In the genomic region with DNA sequence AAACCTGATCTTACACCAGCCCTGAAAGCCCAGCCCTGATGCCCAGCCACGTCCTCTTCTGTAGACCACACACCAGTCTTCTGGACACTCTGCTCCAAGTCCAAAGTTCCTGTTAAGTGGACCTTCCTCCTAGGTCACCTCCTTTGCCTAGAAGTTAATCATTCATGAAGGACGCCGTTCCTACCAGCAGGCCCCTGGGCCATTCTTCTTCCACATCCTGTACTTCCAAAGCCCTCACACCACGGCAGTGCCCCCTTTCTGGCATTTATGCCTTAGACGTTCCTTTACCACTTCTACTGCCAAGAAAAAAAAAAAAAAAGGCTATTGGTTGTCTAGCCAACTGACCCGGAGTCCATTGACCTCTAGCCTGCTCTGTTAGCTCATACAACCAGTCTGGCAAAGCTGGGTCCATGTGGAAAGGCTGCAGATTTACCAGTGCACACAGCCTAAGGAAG, we compare ENCODE assay signal across 14 mouse cellular contexts. TPM values are rescaled to one million over a fixed set of nuclear protein-coding genes. Genes with fewer than 3 reads are reported as not detected.
DNase-seq lines count a peak whose midpoint lies in the region; ATAC-seq and TF ChIP-seq lines count a peak whose summit lies in the region.
"Had no signal": no experiment of that assay in that cellular context is flagged by ENCODE, and none has a peak within 500 bp of the region (broad histone marks: within the 10 kb centered on the region; RNA-seq: fewer than 3 reads in every experiment).

A gene (minus strand): TSS at position 102 of the 455 bp plus-strand sequence.

- DNase-seq in kidney, adult 11 months: peak; percentile 88
- DNase-seq in kidney, postnatal 25 days: peak; percentile 68 to 87
- no peak for DNase-seq in midbrain, embryonic 14.5 days
- no peak for DNase-seq in frontal cortex, postnatal 36 days (ENCODE audit: low spot score in 2 of 2)
- no peak for DNase-seq in embryo, embryonic 10 days (ENCODE audit: low spot score)
- DNase-seq: adrenal gland, adult 2 months; cerebellum, adult 8-10 months; left cerebral cortex, postnatal 4 days; lung, postnatal 4 days; right cerebral cortex, postnatal 25 days had no signal

- ATAC-seq in kidney, embryonic 14.5 days (ENCODE audit: low FRiP score, low TSS enrichment): no peak
- ATAC-seq in intestine, postnatal 0 days: peak; percentile 73
- no peak for ATAC-seq in midbrain, embryonic 14.5 days (ENCODE audit: low FRiP score, low TSS enrichment)

- H3K4me2 ChIP-seq in kidney, embryonic 14.5 days (replicated peaks; ENCODE audit: low read depth, low read length): no peak within 1 kb of the TSS
- H3K4me2 ChIP-seq in intestine, postnatal 0 days (replicated peaks; ENCODE audit: low read depth): peak within 1 kb of the TSS; percentile 46
- H3K4me2 ChIP-seq in midbrain, embryonic 14.5 days (ENCODE audit: low read length): no peak within 1 kb of the TSS

- H3K4me3 ChIP-seq in kidney, embryonic 14.5 days (ENCODE audit: low read length): no peak within 1 kb of the TSS
- H3K4me3 ChIP-seq in intestine, postnatal 0 days (ENCODE audit: low read depth, low read length): peak within 1 kb of the TSS; percentile 29
- no peak within 1 kb of the TSS for H3K4me3 ChIP-seq in midbrain, embryonic 14.5 days (replicated peaks; ENCODE audit: low read depth, low read length)

- no peak for TF ChIP-seq CTCF in intestine, postnatal 0 days (IDR thresholded peaks at IDR 0.05; ENCODE audit: low read depth)

- no peaks in the 10 kb centered on the region for H3K36me3 ChIP-seq in kidney, embryonic 14.5 days (ENCODE audit: control insufficient read depth, insufficient read depth, low read length)
- no peaks in the 10 kb centered on the region for H3K36me3 ChIP-seq in intestine, postnatal 0 days (ENCODE audit: control insufficient read depth, insufficient read depth)
- peaks cover 21% of the 10 kb centered on the region for H3K36me3 ChIP-seq in midbrain, embryonic 14.5 days (ENCODE audit: control insufficient read depth, insufficient read depth, low read length)
- H3K36me3 ChIP-seq: heart, embryonic 13.5 days had no signal

- 76% methylated on average over 6 of the region's 6 CpGs for WGBS in kidney, embryonic 14.5 days
- 41% methylated on average over 6 of the region's 6 CpGs for WGBS in intestine, postnatal 0 days
- WGBS in midbrain, embryonic 14.5 days: 84% methylated on average over 6 of the region's 6 CpGs

- no peak within 1 kb of the TSS for H3K27ac ChIP-seq in kidney, embryonic 14.5 days (ENCODE audit: low read depth, low read length)
- H3K27ac ChIP-seq in intestine, postnatal 0 days (ENCODE audit: low read depth, low read length): peak within 1 kb of the TSS; percentile 69
- no peak within 1 kb of the TSS for H3K27ac ChIP-seq in midbrain, embryonic 14.5 days (replicated peaks; ENCODE audit: low read depth, low read length)
- H3K27ac ChIP-seq: heart, embryonic 13.5 days had no signal

- no peaks in the 10 kb centered on the region for H3K9me3 ChIP-seq in kidney, embryonic 14.5 days (ENCODE audit: control insufficient read depth, low read length)
- no peaks in the 10 kb centered on the region for H3K9me3 ChIP-seq in intestine, postnatal 0 days (ENCODE audit: control insufficient read depth)
- no peaks in the 10 kb centered on the region for H3K9me3 ChIP-seq in midbrain, embryonic 14.5 days (ENCODE audit: control insufficient read depth, low read length)
- H3K9me3 ChIP-seq: G1E; heart, embryonic 13.5 days had no signal

- no peaks in the 10 kb centered on the region for H3K4me1 ChIP-seq in kidney, embryonic 14.5 days (ENCODE audit: control insufficient read depth, insufficient read depth, low read length)
- no peaks in the 10 kb centered on the region for H3K4me1 ChIP-seq in intestine, postnatal 0 days (replicated peaks; ENCODE audit: control insufficient read depth, insufficient read depth, low read length)
- peaks cover 12% of the 10 kb centered on the region; the same call in 1 of the 2 replicates for H3K4me1 ChIP-seq in midbrain, embryonic 14.5 days (ENCODE audit: control insufficient read depth, insufficient read depth, low read length)

- no peak within 1 kb of the TSS for H3K9ac ChIP-seq in kidney, embryonic 14.5 days (ENCODE audit: low read depth, low read length)
- H3K9ac ChIP-seq in intestine, postnatal 0 days (ENCODE audit: low read depth, low read length): 0 out of 2 replicates have a peak within 1 kb of the TSS, but pooled peaks have one; percentile 22
- peak within 1 kb of the TSS; percentile 10; the same call in 1 of the 2 replicates for H3K9ac ChIP-seq in midbrain, embryonic 14.5 days (replicated peaks; ENCODE audit: low read length)
- H3K9ac ChIP-seq: heart, embryonic 13.5 days had no signal

- H3K27me3 ChIP-seq in kidney, embryonic 14.5 days (ENCODE audit: control insufficient read depth, insufficient read depth, low read length): no peaks in the 10 kb centered on the region
- no peaks in the 10 kb centered on the region for H3K27me3 ChIP-seq in intestine, postnatal 0 days (replicated peaks; ENCODE audit: control insufficient read depth, insufficient read depth, low read length)
- H3K27me3 ChIP-seq in midbrain, embryonic 14.5 days (ENCODE audit: control insufficient read depth, insufficient read depth, low read length): no peaks in the 10 kb centered on the region

RNA-seq across cellular contexts. Expression of the gene that starts here (rescaled TPM):
- polyA plus RNA-seq in kidney, embryonic 14.5 days (2014; fragmentation: Nextera tagmentation; extraction: Ambion mirVana): 1.3 and 4.2 TPM in 2 replicates
- polyA plus RNA-seq in intestine, postnatal 0 days (2015; fragmentation: Nextera tagmentation; extraction: Ambion mirVana): 17.4 and 20.6 TPM in 2 replicates
- polyA plus RNA-seq in midbrain, embryonic 14.5 days (2014; fragmentation: Nextera tagmentation; extraction: Ambion mirVana): 4.6 and 6.8 TPM in 2 replicates

Comparison
In these comparisons a context has a peak if more than half of its experiments do, and no peak if none do; other contexts are left out.
1. DNase-seq: peak in kidney, adult 11 months (single experiment) and kidney, postnatal 25 days (2 of 2); none in midbrain, embryonic 14.5 days (single experiment), frontal cortex, postnatal 36 days (0 of 2) and embryo, embryonic 10 days (single experiment).